Comparison of ENCODE assay signal across 8 mouse cellular contexts in the genomic region with DNA sequence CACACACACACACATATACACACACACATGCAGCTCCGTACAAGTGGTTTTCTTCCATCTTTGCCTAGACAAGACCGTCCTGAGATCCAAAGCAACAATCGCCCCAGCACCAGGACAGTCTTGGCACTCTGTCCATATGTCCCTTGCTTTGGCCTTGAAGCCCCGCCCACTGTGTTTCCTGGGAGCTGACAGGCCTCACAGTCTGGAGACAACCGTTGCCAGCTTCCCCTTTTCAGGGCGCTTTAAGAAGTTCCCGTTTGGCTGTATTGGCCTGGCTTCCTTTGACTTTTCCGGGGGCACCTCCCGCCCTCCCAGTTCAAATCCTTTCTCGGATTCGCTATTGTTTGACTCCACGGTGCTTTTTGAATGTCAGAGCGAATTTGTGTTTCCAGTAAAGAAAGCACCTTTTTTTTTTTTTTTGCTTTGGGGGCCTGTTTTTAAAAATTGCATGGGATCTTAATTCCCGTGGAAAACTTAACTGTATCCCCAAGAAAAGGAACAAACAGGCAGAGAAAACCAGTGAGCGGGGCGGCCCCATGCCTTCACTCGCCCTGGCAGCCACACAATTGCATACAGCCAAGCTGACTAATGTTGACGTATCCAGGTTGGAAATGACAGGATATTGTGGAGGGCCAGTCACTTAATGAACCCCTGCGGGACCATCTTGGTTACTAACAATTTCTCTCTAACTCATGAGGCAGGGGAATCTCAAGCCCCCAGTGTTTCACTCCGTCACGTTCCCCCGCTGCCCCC.
DNase-seq lines count a peak whose midpoint lies in the region; ATAC-seq and TF ChIP-seq lines count a peak whose summit lies in the region.

No protein-coding gene starts in this region.

- DNase-seq in layer of hippocampus, adult 9-11 months = peak; percentile 17
- DNase-seq in layer of hippocampus, postnatal 25 days (ENCODE audit: extremely low spot score in 1 of 2, low spot score in 1 of 2) = no peak
- peak; percentile 57 for DNase-seq in embryo, embryonic 10 days (ENCODE audit: low spot score)
- DNase-seq in heart, adult 2 months = peak; percentile 34 to 55
- peak; percentile 41 for DNase-seq in kidney, adult 2 months
- DNase-seq in skeletal muscle tissue, adult 2 months (ENCODE audit: low read depth, low spot score) = peak; percentile 34

- TF ChIP-seq EP300 in heart, adult 2 months (IDR thresholded peaks at IDR 0.05; ENCODE audit: insufficient read depth, low read depth, low read length) = no peak

- no peaks in the 10 kb centered on the region for H3K79me2 ChIP-seq in heart, adult 2 months (replicated peaks; ENCODE audit: control insufficient read depth, insufficient read depth, low read length)

- no peak for TF ChIP-seq CTCF in heart, adult 2 months (IDR thresholded peaks at IDR 0.05)
- TF ChIP-seq CTCF in kidney, adult 2 months (conservative IDR thresholded peaks at IDR 0.05; ENCODE audit: insufficient read depth, insufficient read length, low read depth, low read length) = no peak

- peak overlapping the region; percentile 24; the same call in 1 of the 2 replicates for H3K4me2 ChIP-seq in lung, embryonic 16.5 days (ENCODE audit: low read depth, low read length)

- ATAC-seq in lung, embryonic 16.5 days (ENCODE audit: low read depth) = peak; percentile 71
- no peak for ATAC-seq in erythroid progenitor cell, adult 5-6 weeks (replicated peaks; ENCODE audit: low FRiP score, poor library complexity, severe bottlenecking)

- no peak overlapping the region for H3K27ac ChIP-seq in heart, adult 2 months
- H3K27ac ChIP-seq in kidney, adult 2 months (ENCODE audit: insufficient read depth, low read depth, low read length) = no peak overlapping the region
- H3K27ac ChIP-seq in lung, embryonic 16.5 days (ENCODE audit: low read length) = no peak overlapping the region; the same call in 1 of the 2 replicates

- TF ChIP-seq POLR2A in heart, adult 2 months (IDR thresholded peaks at IDR 0.05; ENCODE audit: insufficient read depth, low read depth, low read length) = no peak
- no peak for TF ChIP-seq POLR2A in kidney, adult 2 months (IDR thresholded peaks at IDR 0.05; ENCODE audit: low read depth, low read length)

- H3K4me3 ChIP-seq in heart, adult 2 months = no peak overlapping the region
- H3K4me3 ChIP-seq in kidney, adult 2 months (ENCODE audit: insufficient read depth, low read depth, low read length) = no peak overlapping the region
- H3K4me3 ChIP-seq in lung, embryonic 16.5 days (ENCODE audit: low read length) = no peak overlapping the region

- no peaks in the 10 kb centered on the region for H3K9me3 ChIP-seq in lung, embryonic 16.5 days (ENCODE audit: control insufficient read depth, low read length)

- 32% methylated on average over 22 of the region's 22 CpGs for WGBS in heart, adult 2 months
- 50% methylated on average over 22 of the region's 22 CpGs for WGBS in kidney, adult 2 months
- 31% methylated on average over 22 of the region's 22 CpGs for WGBS in lung, embryonic 16.5 days

- no peaks in the 10 kb centered on the region for H3K4me1 ChIP-seq in heart, adult 2 months (ENCODE audit: control insufficient read depth, insufficient read depth, low read length)
- no peaks in the 10 kb centered on the region for H3K4me1 ChIP-seq in kidney, adult 2 months (ENCODE audit: control insufficient read depth, insufficient read depth, low read length)
- H3K4me1 ChIP-seq in lung, embryonic 16.5 days (replicated peaks; ENCODE audit: control insufficient read depth, insufficient read depth, low read length) = peaks cover 9% of the 10 kb centered on the region

- no peaks in the 10 kb centered on the region for H3K27me3 ChIP-seq in heart, adult 2 months (ENCODE audit: control insufficient read depth, insufficient read depth, low read length)
- no peaks in the 10 kb centered on the region for H3K27me3 ChIP-seq in kidney, adult 2 months (replicated peaks; ENCODE audit: control insufficient read depth, insufficient read depth, low read length)
- no peaks in the 10 kb centered on the region for H3K27me3 ChIP-seq in lung, embryonic 16.5 days (ENCODE audit: control insufficient read depth, insufficient read depth, low read depth, low read length)

- H3K36me3 ChIP-seq in heart, adult 2 months (ENCODE audit: control insufficient read depth, insufficient read depth, low read length) = no peaks in the 10 kb centered on the region
- H3K36me3 ChIP-seq in kidney, adult 2 months (ENCODE audit: control insufficient read depth, insufficient read depth, low read length) = no peaks in the 10 kb centered on the region
- H3K36me3 ChIP-seq in lung, embryonic 16.5 days (ENCODE audit: control insufficient read depth, insufficient read depth, low read length) = no peaks in the 10 kb centered on the region

- intact Hi-C loops in heart, adult 2 months (cut with DNase I) = no loop called here

- no peak overlapping the region for H3K9ac ChIP-seq in heart, adult 2 months (ENCODE audit: low read depth, low read length)
- H3K9ac ChIP-seq in lung, embryonic 16.5 days (ENCODE audit: low read length) = no peak overlapping the region

Comparison
In these comparisons a context has a peak if more than half of its experiments do, and no peak if none do; other contexts are left out.
1. DNase-seq: peak in layer of hippocampus, adult 9-11 months (single experiment), embryo, embryonic 10 days (single experiment), heart, adult 2 months (2 of 2), kidney, adult 2 months (single experiment) and skeletal muscle tissue, adult 2 months (single experiment); none in layer of hippocampus, postnatal 25 days (0 of 2).